Mouse (Mus musculus) ES-E14 (cell line): ENCODE data around the gene Smco2. TPM values are rescaled to one million over a fixed set of nuclear protein-coding genes. Genes with fewer than 3 reads are reported as not detected.

ENCODE experiments used
- DNase-seq: peaks from one replicate; pipeline ENCODE4 v3.0.0-alpha.2; 2013; ENCODE audit warnings: low read depth, low spot score
- H3K27ac ChIP-seq: 2 replicates; pipeline ENCODE4 v1.5.1; 2012; ENCODE audit warnings: low read depth, mild to moderate bottlenecking, low read length, moderate library complexity, mixed read lengths; ENCODE audit not compliant: poor library complexity, insufficient read depth, severe bottlenecking
- H3K36me3 ChIP-seq: 2 replicates; pipeline ENCODE4 v1.6.1; 2012; ENCODE audit warnings: mild to moderate bottlenecking, low read length, moderate library complexity, mixed read lengths; ENCODE audit not compliant: control insufficient read depth, poor library complexity, insufficient read depth, severe bottlenecking
- H3K4me1 ChIP-seq, 2 experiments: fragments of 150-350 bp in 1 of 2; sonication (generic) in 1 of 2; 2 replicates each; pipeline ENCODE4 v1.6.1; 2012; ENCODE audit warnings: low read length in 2 of 2, mild to moderate bottlenecking in 1 of 2, mixed read lengths in 1 of 2; ENCODE audit not compliant: control insufficient read depth in 2 of 2, insufficient read depth in 2 of 2, poor library complexity in 1 of 2
- H3K4me3 ChIP-seq, 2 experiments: fragments of 150-350 bp in 1 of 2; sonication (generic) in 1 of 2; 2 replicates each; pipeline ENCODE4 v1.5.1; 2012; ENCODE audit warnings: low read length in 2 of 2, low read depth in 1 of 2, mild to moderate bottlenecking in 1 of 2, mixed read lengths in 1 of 2; ENCODE audit not compliant: insufficient read depth in 1 of 2, poor library complexity in 1 of 2, severe bottlenecking in 1 of 2
- H3K9ac ChIP-seq: 2 replicates; pipeline ENCODE4 v1.6.1; 2012; ENCODE audit warnings: low read depth, mild to moderate bottlenecking, low read length, mixed read lengths; ENCODE audit not compliant: poor library complexity, insufficient read depth, severe bottlenecking
- H3K9me3 ChIP-seq: fragments of 150-350 bp; sonication (generic); 2 replicates; pipeline ENCODE4 v1.6.1; 2012; ENCODE audit warnings: low read depth, mild to moderate bottlenecking, low read length; ENCODE audit not compliant: control insufficient read depth, insufficient read depth
- CHD2 ChIP-seq: IDR thresholded peaks from 2 replicates; pipeline ENCODE4 v1.6.1; 2014; ENCODE audit warnings: mild to moderate bottlenecking, low read depth, low read length, inconsistent platforms
- HCFC1 ChIP-seq: IDR thresholded peaks from 2 replicates; pipeline ENCODE4 v1.6.1; 2012; ENCODE audit warnings: low read length, inconsistent platforms, borderline replicate concordance; ENCODE audit not compliant: insufficient read depth
- MAFK ChIP-seq: IDR thresholded peaks from 2 replicates; pipeline ENCODE4 v1.6.1; 2014; ENCODE audit warnings: mild to moderate bottlenecking, low read depth, low read length, inconsistent platforms; ENCODE audit not compliant: insufficient read depth
- ZC3H11A ChIP-seq: IDR thresholded peaks from 2 replicates; pipeline ENCODE4 v1.6.1; 2012; ENCODE audit warnings: low read depth, mild to moderate bottlenecking, inconsistent platforms, low read length, borderline replicate concordance
- ZNF384 ChIP-seq: IDR thresholded peaks from 2 replicates; pipeline ENCODE4 v1.6.1; 2012; ENCODE audit warnings: low read depth, low read length, inconsistent platforms
- in situ Hi-C, 2 experiments: fragments of 600-800 bp; cut with MboI; formaldehyde crosslinking; loops; one replicate each; pipeline ENCODE4 v1.15.1; 2025; ENCODE audit warnings: low sequenced_read_pairs in 2 of 2, inconsistent platforms in 1 of 2; ENCODE audit not compliant: unreplicated experiment in 2 of 2
- total RNA-seq: library from RNA; depleted of rRNA; stranded (reverse); fragments of 300-350 nt; gene quantifications from 2 replicates; pipeline ENCODE4 v1.2.3, GENCODE M21; 2012

The Smco2 gene
- total RNA-seq, 1 experiment = not detected

GRCm38 (mm10) chr6:146890215-146890614 lies 40.3 kb downstream of the Smco2 start:
- Histone ChIP-seq H3K4me1 (peaks cover 0 to 3% of the 10 kb centered on the region in 2 experiments; a peak in 2 of 4 replicates), H3K4me3 (no peak overlapping the region), H3K27ac (no peak overlapping the region), H3K9ac (no peak overlapping the region), H3K9me3 (no peaks in the 10 kb centered on the region), H3K36me3 (no peaks in the 10 kb centered on the region)
- no peak for TF ChIP-seq CHD2
- no peak for TF ChIP-seq ZC3H11A
- TF ChIP-seq MAFK = no peak
- no peak for TF ChIP-seq ZNF384
- no peak for TF ChIP-seq HCFC1
- in situ Hi-C loops = no loop called here
- no peak for DNase-seq

GRCm38 (mm10) chr6:146890633-146891032 lies 40.7 kb downstream of the Smco2 start:
- no peak for DNase-seq
- Histone ChIP-seq H3K9ac (no peak overlapping the region), H3K4me3 (no peak overlapping the region), H3K9me3 (no peaks in the 10 kb centered on the region), H3K4me1 (peaks cover 0 to 3% of the 10 kb centered on the region in 2 experiments; a peak in 2 of 4 replicates), H3K27ac (no peak overlapping the region), H3K36me3 (no peaks in the 10 kb centered on the region)
- in situ Hi-C loops = no loop called here
- TF ChIP-seq CHD2 (no peak), ZNF384 (no peak), ZC3H11A (no peak), HCFC1 (no peak), MAFK (no peak)

DNA sequence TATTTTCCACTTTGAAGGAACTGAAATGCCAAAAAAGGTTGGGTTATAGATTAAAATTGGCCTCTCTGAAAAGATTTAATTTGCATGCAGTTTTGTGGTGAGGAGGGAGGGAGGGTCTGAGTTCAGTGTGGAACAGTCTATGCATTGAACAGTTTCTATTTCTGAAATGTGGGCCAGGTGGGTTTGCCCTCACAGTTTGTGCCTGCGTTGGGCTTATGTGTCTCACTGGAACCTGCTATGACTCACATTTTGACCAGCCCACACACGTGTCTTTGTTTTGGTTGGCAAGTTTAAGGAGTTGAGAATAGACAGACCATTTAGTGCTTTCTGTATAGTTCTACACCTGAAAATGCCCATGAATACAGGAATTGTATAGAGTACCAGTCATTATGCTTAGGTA lies 44.0 kb downstream of the Smco2 start:
- Histone ChIP-seq H3K9me3 (no peaks in the 10 kb centered on the region), H3K27ac (no peak overlapping the region), H3K4me1 (peaks cover 0 to 3% of the 10 kb centered on the region in 2 experiments; a peak in 1 of 4 replicates), H3K9ac (no peak overlapping the region), H3K4me3 (no peak overlapping the region), H3K36me3 (no peaks in the 10 kb centered on the region)
- no peak for TF ChIP-seq CHD2
- TF ChIP-seq ZNF384 = no peak
- no peak for TF ChIP-seq ZC3H11A
- TF ChIP-seq MAFK = no peak
- TF ChIP-seq HCFC1 = no peak
- in situ Hi-C loops = no loop called here
- no peak for DNase-seq

- Histone ChIP-seq H3K4me3 (no peak overlapping the region), H3K9me3 (no peaks in the 10 kb centered on the region), H3K27ac (no peak overlapping the region), H3K4me1 (no peaks in the 10 kb centered on the region; a peak in 1 of 4 replicates), H3K9ac (no peak overlapping the region), H3K36me3 (no peaks in the 10 kb centered on the region)
- in situ Hi-C loops = no loop called here
- no peak for DNase-seq
- TF ChIP-seq CHD2 = no peak
- TF ChIP-seq ZC3H11A = no peak
- TF ChIP-seq ZNF384 = no peak
- TF ChIP-seq HCFC1 = no peak
- no peak for TF ChIP-seq MAFK
These were observed 48.8 kb downstream of the Smco2 start for GRCm38 (mm10) chr6:146898709-146899108.

- Histone ChIP-seq H3K9ac (no peak overlapping the region), H3K36me3 (no peaks in the 10 kb centered on the region), H3K4me1 (no peaks in the 10 kb centered on the region; a peak in 1 of 4 replicates), H3K4me3 (no peak overlapping the region), H3K27ac (no peak overlapping the region), H3K9me3 (no peaks in the 10 kb centered on the region)
- in situ Hi-C loops = no loop called here
- no peak for DNase-seq
- TF ChIP-seq HCFC1 = no peak
- TF ChIP-seq ZNF384 = no peak
- no peak for TF ChIP-seq CHD2
- TF ChIP-seq MAFK = no peak
- TF ChIP-seq ZC3H11A = no peak
These were observed 49.7 kb downstream of the Smco2 start for GRCm38 (mm10) chr6:146899647-146900046.
